Mouse (Mus musculus) heart, embryonic 13.5 days (tissue): ENCODE measurements at regions not wholly inside any gene's neighbourhood (a gene's known extent, or its start where the extent isn't known, plus 50 kb on each side); places are given as distances from the start of the nearest gene placed in this dataset. TPM values are rescaled to one million over a fixed set of nuclear protein-coding genes. Genes with fewer than 3 reads are reported as not detected.

Source experiments
- ATAC-seq: fragments of 200-750 bp; cut with Nextera tagmentation; 2 replicates; pipeline ENCODE4 v1.8.0; 2017; ENCODE audit warnings: moderate TSS enrichment; ENCODE audit not compliant: insufficient number of reproducible peaks, low FRiP score, low TSS enrichment; ENCODE audit errors: extremely low read depth
- H3K27ac ChIP-seq: fragments of 300-500 bp; sonication (generic); replicated peaks from 2 replicates; pipeline ENCODE4 v1.5.1; 2015; ENCODE audit warnings: moderate library complexity, mild to moderate bottlenecking, inconsistent platforms
- H3K27me3 ChIP-seq: fragments of 300-500 bp; sonication (generic); replicated peaks from 2 replicates; pipeline ENCODE4 v1.6.1; 2015; ENCODE audit warnings: mild to moderate bottlenecking, inconsistent platforms
- H3K36me3 ChIP-seq: fragments of 300-500 bp; sonication (generic); 2 replicates; pipeline ENCODE4 v1.6.1; 2015; ENCODE audit warnings: mild to moderate bottlenecking, inconsistent platforms
- H3K4me1 ChIP-seq: fragments of 300-500 bp; sonication (generic); 2 replicates; pipeline ENCODE4 v1.6.1; 2015; ENCODE audit warnings: inconsistent platforms
- H3K4me2 ChIP-seq: fragments of 300-500 bp; sonication (generic); 2 replicates; pipeline ENCODE4 v1.6.1; 2015; ENCODE audit warnings: inconsistent platforms, mild to moderate bottlenecking, moderate library complexity
- H3K4me3 ChIP-seq: fragments of 300-500 bp; sonication (generic); 2 replicates; pipeline ENCODE4 v1.5.1; 2015; ENCODE audit warnings: moderate library complexity, mild to moderate bottlenecking, inconsistent platforms
- H3K9ac ChIP-seq: fragments of 300-500 bp; sonication (generic); 2 replicates; pipeline ENCODE4 v1.6.1; 2015; ENCODE audit warnings: inconsistent platforms, mild to moderate bottlenecking, moderate library complexity
- H3K9me3 ChIP-seq: fragments of 300-500 bp; sonication (generic); 2 replicates; pipeline ENCODE4 v1.6.1; 2016; ENCODE audit warnings: inconsistent platforms
- WGBS: fragments of 180-500 bp; shearing (Covaris S2); methylation state at CpG from one replicate; pipeline ENCODE4 v1.1.7; 2015; ENCODE audit warnings: mixed read lengths; 5-methylcytosine and 5-hydroxymethylcytosine counted together
- microRNA-seq: library from miRNA; unstranded; fragments of <30 nt; microRNA quantifications from one replicate; pipeline ENCODE4, GENCODE M21; 2016

GRCm38 (mm10) chr14:48354176-48354575 lies 91.7 kb upstream of the Tmem260 start:
- ATAC-seq, result no peak
- H3K27me3 ChIP-seq, result peaks cover 42% of the 10 kb centered on the region
- no peak overlapping the region for H3K4me2 ChIP-seq
- no peaks in the 10 kb centered on the region for H3K36me3 ChIP-seq
- no peak overlapping the region for H3K4me3 ChIP-seq
- no peak overlapping the region for H3K9ac ChIP-seq
- H3K27ac ChIP-seq, result no peak overlapping the region
- 34% methylated on average over 1 of the region's 1 CpGs for WGBS
- no peaks in the 10 kb centered on the region for H3K9me3 ChIP-seq
- H3K4me1 ChIP-seq, result no peaks in the 10 kb centered on the region

GRCm38 (mm10) chr14:48357441-48357840 lies 88.5 kb upstream of the Tmem260 start:
- Histone ChIP-seq H3K4me1 (no peaks in the 10 kb centered on the region), H3K4me2 (no peak overlapping the region), H3K9me3 (no peaks in the 10 kb centered on the region), H3K27me3 (peaks cover 65% of the 10 kb centered on the region), H3K4me3 (no peak overlapping the region), H3K9ac (no peak overlapping the region), H3K36me3 (no peaks in the 10 kb centered on the region), H3K27ac (no peak overlapping the region)
- WGBS, result 63% methylated on average over 8 of the region's 8 CpGs
- no peak for ATAC-seq

- 33% methylated on average over 12 of the region's 12 CpGs for WGBS
- no peak overlapping the region for H3K9ac ChIP-seq
- no peak overlapping the region for H3K27ac ChIP-seq
- H3K4me2 ChIP-seq, result no peak overlapping the region
- H3K4me3 ChIP-seq, result no peak overlapping the region
- no peaks in the 10 kb centered on the region for H3K36me3 ChIP-seq
- no peaks in the 10 kb centered on the region for H3K4me1 ChIP-seq
- H3K9me3 ChIP-seq, result no peaks in the 10 kb centered on the region
- H3K27me3 ChIP-seq, result peaks cover 65% of the 10 kb centered on the region
- no peak for ATAC-seq
Measured at GRCm38 (mm10) chr14:48358487-48359159, 87.3 kb upstream of the Tmem260 start.

DNA sequence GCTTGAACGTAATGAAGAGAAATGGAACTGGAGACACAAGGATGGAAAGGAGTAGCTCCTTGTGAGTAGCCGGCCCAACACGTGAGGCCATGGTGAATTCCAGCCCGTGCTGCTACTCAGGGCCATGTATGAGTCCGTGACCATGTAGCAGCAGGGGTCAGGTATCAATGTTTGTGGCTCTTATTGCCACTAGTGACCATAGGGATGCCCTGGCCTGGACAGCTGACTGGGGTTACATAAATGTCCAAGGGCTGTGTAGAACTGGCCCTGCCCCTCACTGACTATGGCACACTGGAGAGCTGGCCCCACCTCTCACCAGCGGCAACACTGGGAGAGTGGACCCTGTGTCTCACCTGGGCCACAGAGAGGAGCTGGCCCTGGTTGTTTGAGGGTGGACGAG lies 84.1 kb upstream of the Tmem260 start:
- WGBS, result 83% methylated on average over 7 of the region's 7 CpGs
- Histone ChIP-seq H3K36me3 (no peaks in the 10 kb centered on the region), H3K4me2 (no peak overlapping the region), H3K27me3 (peaks cover 48% of the 10 kb centered on the region), H3K9me3 (no peaks in the 10 kb centered on the region), H3K27ac (no peak overlapping the region), H3K9ac (no peak overlapping the region), H3K4me1 (no peaks in the 10 kb centered on the region), H3K4me3 (no peak overlapping the region)
- ATAC-seq, result no peak; the same call in 1 of the 2 replicates

DNA sequence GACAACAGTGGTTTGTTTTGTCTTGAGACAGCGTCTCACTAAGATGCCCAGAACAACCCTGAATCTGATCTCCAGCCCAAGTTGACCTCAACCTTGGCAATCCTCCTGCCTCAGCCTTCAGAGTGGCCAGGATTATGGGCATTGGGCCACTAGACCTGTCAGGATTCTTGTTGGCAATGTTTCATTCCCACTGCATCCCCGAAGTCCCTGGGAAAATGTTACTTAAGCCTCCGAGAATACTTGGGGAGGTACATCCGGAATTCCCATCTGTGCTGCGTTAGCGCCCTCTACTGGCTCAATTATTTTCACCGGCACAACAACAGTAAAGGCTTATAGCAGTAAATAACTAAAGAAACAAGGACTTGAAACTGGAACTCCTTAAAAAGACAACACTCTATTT lies 78.9 kb upstream of the Tmem260 start:
- Histone ChIP-seq H3K27ac (no peak overlapping the region), H3K4me3 (no peak overlapping the region), H3K4me1 (no peaks in the 10 kb centered on the region), H3K9me3 (no peaks in the 10 kb centered on the region), H3K27me3 (peaks cover 24% of the 10 kb centered on the region), H3K36me3 (no peaks in the 10 kb centered on the region), H3K9ac (no peak overlapping the region), H3K4me2 (no peak overlapping the region)
- 16% methylated on average over 7 of the region's 7 CpGs for WGBS
- ATAC-seq, result no peak

GRCm38 (mm10) chr14:48370322-48370721 lies 75.6 kb upstream of the Tmem260 start:
- Histone ChIP-seq H3K27me3 (peaks cover 31% of the 10 kb centered on the region), H3K27ac (no peak overlapping the region), H3K9me3 (no peaks in the 10 kb centered on the region), H3K4me2 (no peak overlapping the region), H3K4me1 (no peaks in the 10 kb centered on the region), H3K36me3 (no peaks in the 10 kb centered on the region), H3K4me3 (no peak overlapping the region), H3K9ac (no peak overlapping the region)
- 0% methylated on average over 1 of the region's 1 CpGs for WGBS
- no peak for ATAC-seq

GRCm38 (mm10) chr14:48371766-48372165 lies 74.2 kb upstream of the Tmem260 start:
- H3K36me3 ChIP-seq, result no peaks in the 10 kb centered on the region
- H3K9me3 ChIP-seq, result no peaks in the 10 kb centered on the region
- ATAC-seq, result no peak
- no peak overlapping the region for H3K27ac ChIP-seq
- no peak overlapping the region for H3K9ac ChIP-seq
- 56% methylated on average over 5 of the region's 5 CpGs for WGBS
- no peaks in the 10 kb centered on the region for H3K4me1 ChIP-seq
- peaks cover 31% of the 10 kb centered on the region for H3K27me3 ChIP-seq
- H3K4me3 ChIP-seq, result no peak overlapping the region
- no peak overlapping the region for H3K4me2 ChIP-seq

- WGBS, result 39% methylated on average over 5 of the region's 5 CpGs
- ATAC-seq, result no peak
- H3K4me3 ChIP-seq, result no peak overlapping the region
- H3K36me3 ChIP-seq, result no peaks in the 10 kb centered on the region
- no peak overlapping the region for H3K4me2 ChIP-seq
- H3K27me3 ChIP-seq, result 0 out of 2 replicates have a peak, but pooled peaks cover 12% of the 10 kb centered on the region
- H3K4me1 ChIP-seq, result no peaks in the 10 kb centered on the region
- H3K9ac ChIP-seq, result no peak overlapping the region
- H3K9me3 ChIP-seq, result no peaks in the 10 kb centered on the region
- H3K27ac ChIP-seq, result no peak overlapping the region
Measured at GRCm38 (mm10) chr14:48376112-48376511, 69.8 kb upstream of the Tmem260 start.

Small RNAs in the stretch of these regions (microRNA-seq; reads per million reads assigned to microRNA genes)
- gene Gm23881, result not detected
